Mouse (Mus musculus): ENCODE measurements around the gene Cxcl12. TPM values are rescaled to one million over a fixed set of nuclear protein-coding genes. Genes with fewer than 3 reads are reported as not detected.

Gene Cxcl12
- polyA plus RNA-seq, 1 experiment from 2014 or later = 63.6 TPM

DNA sequence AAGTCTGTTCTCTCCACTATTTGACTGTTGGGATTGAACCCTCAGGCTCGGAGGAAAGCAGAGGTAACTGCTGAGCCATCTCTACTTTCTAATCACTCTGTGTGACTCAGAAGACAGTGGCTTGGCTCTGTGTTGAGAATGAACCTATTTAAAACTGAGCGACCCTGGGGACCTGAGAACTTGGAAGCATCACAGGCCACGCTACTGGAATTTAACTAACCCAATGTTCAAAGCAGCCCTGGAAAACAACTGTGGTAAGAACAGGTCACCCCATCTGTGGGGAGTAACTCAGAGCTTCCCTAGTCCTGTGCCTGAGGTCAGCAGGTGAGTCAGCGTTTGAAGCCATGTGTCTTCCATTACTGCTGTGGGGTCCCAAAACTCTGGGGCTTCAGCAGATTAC lies 17.0 kb downstream of the Cxcl12 start:
- 79% methylated on average over 4 of the region's 4 CpGs for WGBS
- Histone ChIP-seq H3K36me3 (no peaks in the 10 kb centered on the region), H3K27ac (no peak overlapping the region), H3K4me1 (replicated peaks) (peaks cover 4% of the 10 kb centered on the region; the same call in 1 of the 2 replicates), H3K27me3 (ENCODE audit: insufficient read depth, poor library complexity, severe bottlenecking) (peaks cover 5% of the 10 kb centered on the region; the same call in 1 of the 2 replicates), H3K4me3 (no peak overlapping the region), H3K9me3 (no peaks in the 10 kb centered on the region)
- DNase-seq (ENCODE audit: low spot score) = no peak

GRCm38 (mm10) chr6:117190453-117190852 lies 22.1 kb downstream of the Cxcl12 start:
- Histone ChIP-seq H3K4me3 (no peak overlapping the region), H3K36me3 (no peaks in the 10 kb centered on the region), H3K27me3 (ENCODE audit: insufficient read depth, poor library complexity, severe bottlenecking) (no peaks in the 10 kb centered on the region), H3K9me3 (no peaks in the 10 kb centered on the region), H3K4me1 (replicated peaks) (no peaks in the 10 kb centered on the region), H3K27ac (no peak overlapping the region)
- no peak for DNase-seq (ENCODE audit: low spot score)
- WGBS = 94% methylated on average over 3 of the region's 3 CpGs

DNA sequence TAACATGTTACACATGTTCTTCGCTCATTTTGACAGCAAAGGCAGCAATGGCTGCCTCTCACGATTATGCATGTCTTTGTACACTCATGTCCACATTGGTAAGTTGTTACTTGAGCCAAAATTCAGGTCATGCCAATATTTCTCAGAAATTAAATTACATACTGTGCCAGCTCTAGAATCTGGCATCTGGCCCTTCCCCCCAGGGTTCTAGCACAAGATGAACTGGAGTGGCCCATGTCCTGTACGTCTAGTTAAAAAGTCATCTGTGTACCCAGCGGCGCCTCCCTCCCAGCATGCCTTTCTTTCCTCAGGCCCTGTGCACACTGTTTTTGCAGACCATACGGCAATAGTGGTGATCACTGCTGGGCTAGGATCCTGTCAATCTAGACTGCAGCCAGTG lies 23.4 kb downstream of the Cxcl12 start:
- no peak overlapping the region for H3K27ac ChIP-seq
- no peaks in the 10 kb centered on the region for H3K4me1 ChIP-seq (replicated peaks)
- no peaks in the 10 kb centered on the region for H3K9me3 ChIP-seq
- 90% methylated on average over 6 of the region's 6 CpGs for WGBS
- H3K4me3 ChIP-seq = no peak overlapping the region
- no peaks in the 10 kb centered on the region for H3K27me3 ChIP-seq (ENCODE audit: insufficient read depth, poor library complexity, severe bottlenecking)
- no peak for DNase-seq (ENCODE audit: low spot score)
- no peaks in the 10 kb centered on the region for H3K36me3 ChIP-seq

DNA sequence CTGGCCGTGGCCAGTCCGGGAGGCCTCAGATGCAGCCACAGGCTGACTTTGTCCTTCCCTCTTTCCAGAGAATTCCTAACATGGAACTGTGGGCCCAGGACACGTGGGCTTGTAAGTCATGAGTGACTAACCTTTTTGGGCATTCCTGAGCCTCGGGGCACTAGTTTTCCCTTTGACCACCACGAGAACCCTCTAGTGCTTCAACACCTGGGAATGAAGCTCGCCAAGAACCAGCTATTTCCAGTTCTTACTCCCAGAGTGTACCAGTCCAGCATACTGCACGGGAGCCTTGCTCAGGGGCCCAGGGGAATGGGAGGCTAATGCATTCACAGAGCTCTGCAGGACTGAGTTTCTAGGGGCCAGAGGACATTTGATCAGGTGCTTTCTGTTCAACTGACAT lies 24.3 kb downstream of the Cxcl12 start:
- Histone ChIP-seq H3K36me3 (no peaks in the 10 kb centered on the region), H3K4me3 (no peak overlapping the region), H3K27me3 (ENCODE audit: insufficient read depth, poor library complexity, severe bottlenecking) (no peaks in the 10 kb centered on the region), H3K9me3 (no peaks in the 10 kb centered on the region), H3K4me1 (replicated peaks) (no peaks in the 10 kb centered on the region), H3K27ac (no peak overlapping the region)
- WGBS = 87% methylated on average over 7 of the region's 7 CpGs
- no peak for DNase-seq (ENCODE audit: low spot score)

DNA sequence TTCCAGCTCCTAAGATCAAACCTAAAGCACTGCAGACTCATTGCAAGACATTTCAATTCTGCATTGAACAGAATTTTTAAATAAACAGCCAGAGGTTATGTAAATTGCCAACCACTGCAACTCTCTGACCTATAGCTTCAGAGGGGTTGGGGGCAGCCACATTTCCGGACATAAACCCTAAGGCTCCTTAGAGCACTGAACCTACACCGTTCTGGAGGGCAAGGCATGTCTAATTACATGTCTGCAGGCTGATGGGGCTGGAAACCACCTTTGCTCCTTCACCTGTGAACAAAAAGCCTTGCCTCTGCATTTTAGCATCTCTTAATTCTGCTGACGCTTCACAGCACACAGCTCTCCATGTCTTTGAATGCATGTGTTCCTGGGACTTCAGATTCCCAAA lies 26.9 kb downstream of the Cxcl12 start:
- 75% methylated on average over 3 of the region's 3 CpGs for WGBS

DNA sequence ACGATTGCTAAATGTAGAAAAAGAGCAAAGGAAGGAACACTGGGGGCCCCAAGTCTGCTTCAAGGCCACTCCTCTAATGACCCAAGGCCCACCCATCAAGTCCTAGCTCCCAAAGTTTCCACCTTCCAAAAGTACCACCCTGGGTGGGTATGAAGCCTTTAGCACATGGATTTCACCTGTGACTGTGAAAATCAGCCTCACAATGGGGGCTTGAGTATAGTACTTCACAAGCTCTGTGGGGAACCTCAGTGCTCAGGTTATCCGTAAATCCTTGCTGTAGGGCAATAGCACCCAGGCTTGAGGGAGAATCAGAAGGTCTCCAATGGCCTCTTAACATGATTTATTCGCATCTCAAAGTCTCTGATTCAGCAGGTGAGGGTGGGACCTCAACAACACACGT lies 30.5 kb downstream of the Cxcl12 start:
- H3K36me3 ChIP-seq = no peaks in the 10 kb centered on the region
- WGBS = 74% methylated on average over 4 of the region's 4 CpGs
- no peak overlapping the region for H3K27ac ChIP-seq
- no peaks in the 10 kb centered on the region for H3K4me1 ChIP-seq (replicated peaks)
- no peaks in the 10 kb centered on the region for H3K9me3 ChIP-seq
- DNase-seq (ENCODE audit: low spot score) = no peak
- H3K4me3 ChIP-seq = no peak overlapping the region
- no peaks in the 10 kb centered on the region for H3K27me3 ChIP-seq (ENCODE audit: insufficient read depth, poor library complexity, severe bottlenecking)

More for the DNA sequence above, 26.9 kb downstream of the Cxcl12 start:
- H3K9me3 ChIP-seq = no peaks in the 10 kb centered on the region
- no peaks in the 10 kb centered on the region for H3K36me3 ChIP-seq
- no peak for DNase-seq (ENCODE audit: low spot score)
- H3K27me3 ChIP-seq (ENCODE audit: insufficient read depth, poor library complexity, severe bottlenecking) = no peaks in the 10 kb centered on the region
- H3K4me3 ChIP-seq = no peak overlapping the region
- H3K27ac ChIP-seq = no peak overlapping the region
- no peaks in the 10 kb centered on the region for H3K4me1 ChIP-seq (replicated peaks)

DNA sequence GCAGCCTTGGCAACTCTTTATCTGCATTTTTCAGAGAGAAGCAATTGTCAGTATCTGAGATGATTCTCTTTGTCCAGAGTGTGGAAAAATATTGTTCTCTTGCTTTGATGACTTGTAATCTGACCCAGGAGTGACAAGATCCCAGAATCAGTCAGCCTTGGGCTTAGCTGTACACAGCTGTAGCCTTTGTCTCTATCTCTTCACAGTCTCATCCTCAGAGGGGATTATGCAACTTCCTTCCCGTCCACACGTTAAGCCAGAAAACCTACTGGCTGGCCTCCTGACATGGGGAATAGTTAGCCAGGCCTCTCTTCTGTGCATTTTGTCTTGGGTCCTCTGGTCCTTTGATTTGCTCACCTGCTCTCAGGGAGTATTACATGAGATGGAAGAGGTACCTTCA lies 31.4 kb downstream of the Cxcl12 start:
- no peaks in the 10 kb centered on the region for H3K9me3 ChIP-seq
- H3K27ac ChIP-seq = no peak overlapping the region
- no peaks in the 10 kb centered on the region for H3K36me3 ChIP-seq
- 60% methylated on average over 2 of the region's 2 CpGs for WGBS
- H3K4me3 ChIP-seq = no peak overlapping the region
- no peaks in the 10 kb centered on the region for H3K27me3 ChIP-seq (ENCODE audit: insufficient read depth, poor library complexity, severe bottlenecking)
- H3K4me1 ChIP-seq (replicated peaks) = no peaks in the 10 kb centered on the region
- DNase-seq (ENCODE audit: low spot score) = no peak

DNA sequence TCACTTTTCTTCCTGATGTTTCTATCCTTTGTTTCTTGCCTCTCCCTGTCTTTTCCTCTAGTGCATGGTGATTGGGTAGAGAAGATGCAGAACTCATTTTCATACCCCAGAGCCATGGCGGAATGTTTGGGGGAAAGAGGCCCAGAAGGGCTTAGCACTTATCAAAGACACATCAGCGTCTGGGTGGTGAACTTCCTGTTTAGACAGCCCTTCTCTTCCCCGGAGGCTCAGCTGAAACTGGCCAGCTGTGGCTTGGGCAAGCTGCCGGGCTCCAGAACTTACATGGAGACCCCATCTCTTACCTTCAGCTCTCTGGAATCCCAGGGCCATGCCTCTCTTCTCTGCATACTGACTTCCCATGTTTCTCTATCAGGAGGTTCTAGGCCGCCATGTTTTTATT lies 32.6 kb downstream of the Cxcl12 start:
- DNase-seq (ENCODE audit: low spot score) = no peak
- Histone ChIP-seq H3K27me3 (ENCODE audit: insufficient read depth, poor library complexity, severe bottlenecking) (no peaks in the 10 kb centered on the region), H3K27ac (no peak overlapping the region), H3K4me1 (replicated peaks) (no peaks in the 10 kb centered on the region), H3K36me3 (no peaks in the 10 kb centered on the region), H3K4me3 (no peak overlapping the region), H3K9me3 (no peaks in the 10 kb centered on the region)
- 79% methylated on average over 5 of the region's 5 CpGs for WGBS

DNA sequence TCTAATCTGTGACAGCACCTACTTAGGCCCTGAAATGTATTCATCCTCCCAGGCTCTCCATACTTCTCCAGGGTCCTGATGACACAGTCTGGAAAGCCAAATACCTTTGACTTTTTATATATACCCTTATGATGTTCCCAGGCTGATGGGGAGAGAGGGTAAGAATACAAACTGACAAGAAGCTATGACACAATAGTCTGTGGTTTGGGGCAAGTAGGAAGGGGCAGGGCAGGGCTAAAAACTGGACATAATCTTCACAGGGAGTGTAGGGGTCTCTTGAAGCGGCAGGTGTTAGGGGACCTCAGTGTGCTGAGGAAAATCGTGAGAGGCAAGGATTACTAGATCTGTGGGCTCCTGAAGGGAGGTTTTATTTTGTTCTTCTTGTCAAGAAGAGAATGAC lies 33.1 kb downstream of the Cxcl12 start:
- no peak for DNase-seq (ENCODE audit: low spot score)
- Histone ChIP-seq H3K27me3 (ENCODE audit: insufficient read depth, poor library complexity, severe bottlenecking) (no peaks in the 10 kb centered on the region), H3K9me3 (no peaks in the 10 kb centered on the region), H3K27ac (no peak overlapping the region), H3K4me3 (no peak overlapping the region), H3K36me3 (no peaks in the 10 kb centered on the region), H3K4me1 (replicated peaks) (no peaks in the 10 kb centered on the region)
- WGBS = 83% methylated on average over 2 of the region's 2 CpGs

DNA sequence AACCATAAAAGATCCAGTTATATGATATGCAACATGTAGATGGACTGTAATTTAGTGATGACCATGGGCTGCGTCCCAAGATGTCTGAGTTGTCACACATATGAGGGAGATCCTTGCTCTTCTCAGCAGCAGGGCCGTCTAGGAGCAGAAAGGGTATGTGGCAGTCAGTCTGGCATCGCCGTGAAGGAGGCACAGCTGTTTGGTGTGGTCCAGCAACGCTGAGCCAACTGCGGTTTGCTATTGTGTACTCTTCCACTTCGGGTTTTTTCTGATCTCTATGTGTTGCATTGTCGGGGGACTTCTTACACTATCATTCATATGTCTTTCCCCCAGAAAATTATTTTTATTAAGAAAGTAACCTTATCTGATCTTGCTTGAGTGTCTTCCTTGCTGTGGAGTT lies 33.5 kb downstream of the Cxcl12 start:
- Histone ChIP-seq H3K4me3 (no peak overlapping the region), H3K4me1 (replicated peaks) (no peaks in the 10 kb centered on the region), H3K27me3 (ENCODE audit: insufficient read depth, poor library complexity, severe bottlenecking) (no peaks in the 10 kb centered on the region), H3K27ac (no peak overlapping the region), H3K9me3 (no peaks in the 10 kb centered on the region), H3K36me3 (no peaks in the 10 kb centered on the region)
- 93% methylated on average over 8 of the region's 8 CpGs for WGBS
- no peak for DNase-seq (ENCODE audit: low spot score)

DNA sequence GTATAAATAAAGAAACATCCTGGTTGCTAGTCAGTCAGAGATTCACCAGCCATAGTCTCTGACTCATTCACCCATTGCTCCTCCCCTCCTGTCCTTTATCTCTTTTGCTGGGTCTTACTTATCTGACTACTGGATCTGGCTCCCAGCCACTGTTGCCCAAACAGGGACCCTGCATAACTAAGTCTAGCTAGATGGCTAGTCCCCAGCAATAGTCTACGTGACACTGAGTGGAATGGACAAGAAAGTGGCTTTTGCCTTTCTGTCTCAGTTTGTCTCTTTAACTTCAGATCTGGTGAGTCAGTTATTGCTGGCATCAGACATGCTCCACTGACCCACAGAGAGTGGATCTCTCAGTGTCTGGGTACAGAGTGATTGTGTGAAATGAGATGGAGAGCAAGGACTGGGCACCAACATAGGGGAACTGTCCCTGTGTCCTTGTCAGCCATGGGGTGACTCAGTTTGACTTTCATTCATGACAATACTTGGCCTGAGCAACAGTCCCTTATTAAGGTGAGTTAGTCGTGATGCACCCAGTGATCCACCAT lies 34.6 kb downstream of the Cxcl12 start:
- no peaks in the 10 kb centered on the region for H3K9me3 ChIP-seq
- WGBS = 89% methylated on average over 2 of the region's 2 CpGs
- no peak for DNase-seq (ENCODE audit: low spot score)
- H3K27me3 ChIP-seq (ENCODE audit: insufficient read depth, poor library complexity, severe bottlenecking) = no peaks in the 10 kb centered on the region
- no peaks in the 10 kb centered on the region for H3K36me3 ChIP-seq
- no peaks in the 10 kb centered on the region for H3K4me1 ChIP-seq (replicated peaks)
- no peak overlapping the region for H3K27ac ChIP-seq
- H3K4me3 ChIP-seq = no peak overlapping the region

DNA sequence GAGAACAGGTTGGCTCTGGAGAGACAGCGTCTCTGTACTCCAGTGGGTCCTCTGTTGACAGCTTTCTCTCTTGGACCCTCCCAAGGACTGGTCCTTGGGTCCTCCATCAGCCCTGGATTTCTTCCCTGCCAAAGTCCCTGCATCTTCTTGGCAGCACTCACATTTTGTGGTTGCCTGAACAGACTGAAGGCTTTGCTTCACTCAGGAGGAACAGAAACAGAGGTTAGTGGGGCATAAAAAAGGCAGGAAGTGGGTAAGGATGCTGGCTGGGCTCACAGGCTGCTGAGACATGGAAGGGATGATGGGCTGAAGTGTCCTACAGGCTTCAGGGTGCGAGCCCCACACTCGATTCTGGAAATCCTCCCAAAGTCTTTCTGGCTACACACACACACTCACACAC lies 35.8 kb downstream of the Cxcl12 start:
- H3K27me3 ChIP-seq (ENCODE audit: insufficient read depth, poor library complexity, severe bottlenecking) = no peaks in the 10 kb centered on the region
- H3K4me3 ChIP-seq = no peak overlapping the region
- H3K27ac ChIP-seq = no peak overlapping the region
- DNase-seq (ENCODE audit: low spot score) = no peak
- 91% methylated on average over 3 of the region's 3 CpGs for WGBS
- H3K9me3 ChIP-seq = no peaks in the 10 kb centered on the region
- no peaks in the 10 kb centered on the region for H3K4me1 ChIP-seq (replicated peaks)
- no peaks in the 10 kb centered on the region for H3K36me3 ChIP-seq

- no peaks in the 10 kb centered on the region for H3K9me3 ChIP-seq
- no peaks in the 10 kb centered on the region for H3K4me1 ChIP-seq (replicated peaks)
- DNase-seq (ENCODE audit: low spot score) = no peak
- no peaks in the 10 kb centered on the region for H3K27me3 ChIP-seq (ENCODE audit: insufficient read depth, poor library complexity, severe bottlenecking)
- H3K36me3 ChIP-seq = no peaks in the 10 kb centered on the region
- H3K27ac ChIP-seq = no peak overlapping the region
- no peak overlapping the region for H3K4me3 ChIP-seq
- WGBS = 79% methylated on average over 2 of the region's 2 CpGs
These were observed 38.5 kb downstream of the Cxcl12 start for GRCm38 (mm10) chr6:117206834-117207233.

GRCm38 (mm10) chr6:117207289-117207688 lies 39.0 kb downstream of the Cxcl12 start:
- no peak for DNase-seq (ENCODE audit: low spot score)
- Histone ChIP-seq H3K4me1 (replicated peaks) (no peaks in the 10 kb centered on the region), H3K9me3 (no peaks in the 10 kb centered on the region), H3K36me3 (no peaks in the 10 kb centered on the region), H3K4me3 (no peak overlapping the region), H3K27ac (no peak overlapping the region), H3K27me3 (ENCODE audit: insufficient read depth, poor library complexity, severe bottlenecking) (no peaks in the 10 kb centered on the region)
- 87% methylated on average over 1 of the region's 1 CpGs for WGBS
